Mouse (Mus musculus): ENCODE data around the gene Ahnak. TPM values are rescaled to one million over a fixed set of nuclear protein-coding genes. Genes with fewer than 3 reads are reported as not detected.
A peak's percentile ranks its signal among the peaks of the same experiment; 100 is the strongest.
"Not testable (repeated sequence)": the region's sequence is repeated elsewhere in the genome, so short reads cannot be mapped to it uniquely, and the experiment has no call there.

Gene Ahnak
- polyA plus RNA-seq, 1 experiment from 2014 or later: 20.8 TPM

DNA sequence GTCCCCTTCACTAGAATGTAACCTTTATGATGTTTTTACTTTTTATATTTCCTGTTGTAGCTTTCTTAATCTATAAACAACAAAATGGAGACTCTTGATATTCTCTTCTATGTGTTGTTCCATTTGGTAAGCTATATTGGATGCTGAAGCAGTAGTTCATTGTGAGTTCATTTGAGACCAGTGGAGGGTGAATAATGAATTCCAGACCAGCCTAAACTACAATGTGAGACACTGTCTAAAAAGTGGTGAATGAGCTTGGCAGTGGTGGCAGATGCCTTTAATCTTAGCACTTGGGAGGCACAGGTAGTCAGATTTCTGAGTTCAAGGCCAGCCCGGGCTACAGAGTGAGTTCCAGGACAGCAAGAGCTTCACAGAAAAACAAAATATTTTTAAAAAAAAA is 54.0 kb downstream of the Ahnak start:
- Histone ChIP-seq H3K4me2 (ENCODE audit: low read depth, low read length) (no peak overlapping the region), H3K36me3 (ENCODE audit: control insufficient read depth, insufficient read depth, low read length) (no peaks in the 10 kb centered on the region), H3K4me3 (ENCODE audit: low read length) (no peak overlapping the region), H3K27me3 (replicated peaks; ENCODE audit: control insufficient read depth, insufficient read depth, low read length) (no peaks in the 10 kb centered on the region), H3K9ac (ENCODE audit: low read depth, low read length) (no peak overlapping the region), H3K27ac (ENCODE audit: low read length) (no peak overlapping the region), H3K9me3 (ENCODE audit: control insufficient read depth, low read length) (no peaks in the 10 kb centered on the region), H3K4me1 (ENCODE audit: control insufficient read depth, insufficient read depth, low read length) (peaks cover 18% of the 10 kb centered on the region)
- 91% methylated on average over 1 of the region's 1 CpGs for WGBS
- ATAC-seq: no peak

DNA sequence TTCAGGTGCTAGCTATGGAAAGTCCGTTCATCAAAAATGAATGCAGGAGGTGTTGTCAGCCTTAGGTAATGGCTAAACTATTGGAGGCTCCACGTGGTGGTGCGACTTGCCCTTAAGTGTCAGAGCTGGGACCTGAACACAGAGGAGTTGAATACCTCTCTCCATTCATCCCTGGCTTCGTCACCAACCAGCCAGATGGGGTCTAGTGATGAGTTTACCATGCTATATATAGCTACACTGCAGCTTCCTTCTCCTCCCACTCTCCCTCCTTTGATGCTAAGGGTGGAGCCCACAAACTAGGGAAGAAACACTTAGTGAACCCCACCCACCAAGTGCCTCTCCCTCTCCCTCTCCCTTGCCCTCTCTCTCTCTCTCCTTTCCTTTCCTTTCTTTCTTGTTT is 55.2 kb downstream of the Ahnak start:
- no peak overlapping the region for H3K27ac ChIP-seq (ENCODE audit: low read length)
- ATAC-seq: no peak
- no peak overlapping the region for H3K9ac ChIP-seq (ENCODE audit: low read depth, low read length)
- H3K9me3 ChIP-seq (ENCODE audit: control insufficient read depth, low read length): no peaks in the 10 kb centered on the region
- WGBS: 61% methylated on average over 4 of the region's 4 CpGs
- H3K4me3 ChIP-seq (ENCODE audit: low read length): no peak overlapping the region
- no peaks in the 10 kb centered on the region for H3K36me3 ChIP-seq (ENCODE audit: control insufficient read depth, insufficient read depth, low read length)
- H3K27me3 ChIP-seq (replicated peaks; ENCODE audit: control insufficient read depth, insufficient read depth, low read length): no peaks in the 10 kb centered on the region
- peaks cover 18% of the 10 kb centered on the region for H3K4me1 ChIP-seq (ENCODE audit: control insufficient read depth, insufficient read depth, low read length)
- H3K4me2 ChIP-seq (ENCODE audit: low read depth, low read length): no peak overlapping the region

- WGBS: 53% methylated on average over 7 of the region's 7 CpGs
- no peak overlapping the region for H3K4me2 ChIP-seq (ENCODE audit: low read depth, low read length)
- no peak overlapping the region for H3K9ac ChIP-seq (ENCODE audit: low read depth, low read length)
- H3K4me3 ChIP-seq (ENCODE audit: low read length): no peak overlapping the region
- no peaks in the 10 kb centered on the region for H3K9me3 ChIP-seq (ENCODE audit: control insufficient read depth, low read length)
- peak overlapping the region; percentile 17 for H3K27ac ChIP-seq (ENCODE audit: low read length)
- H3K27me3 ChIP-seq (replicated peaks; ENCODE audit: control insufficient read depth, insufficient read depth, low read length): no peaks in the 10 kb centered on the region
- ATAC-seq: peak; percentile 69
- H3K4me1 ChIP-seq (ENCODE audit: control insufficient read depth, insufficient read depth, low read length): peaks cover 14% of the 10 kb centered on the region
- no peaks in the 10 kb centered on the region for H3K36me3 ChIP-seq (ENCODE audit: control insufficient read depth, insufficient read depth, low read length)
These were observed 58.3 kb downstream of the Ahnak start for GRCm38 (mm10) chr19:9047207-9047945.

DNA sequence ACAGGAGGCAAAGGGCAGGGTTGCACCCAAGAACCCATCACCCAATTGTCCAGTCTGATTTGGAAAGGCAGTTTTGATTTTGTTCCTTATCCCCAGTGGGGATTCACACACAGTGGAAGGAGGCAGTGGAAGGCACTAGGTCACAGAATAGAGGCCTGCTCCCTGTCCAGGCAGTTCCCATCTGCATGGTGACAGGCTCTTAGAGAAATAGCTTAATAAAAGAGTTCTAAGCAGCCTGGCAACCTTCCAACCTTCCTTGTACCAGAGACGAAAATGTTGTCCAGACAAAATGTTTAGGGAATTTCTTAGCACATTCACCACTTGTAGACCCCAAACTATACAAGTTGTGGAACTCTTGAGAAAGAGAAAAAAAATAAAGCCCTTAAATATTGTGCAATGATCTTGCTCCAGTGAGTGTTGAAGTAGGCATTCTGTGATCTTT is 58.9 kb downstream of the Ahnak start:
- ATAC-seq: peak; percentile 62
- no peak overlapping the region for H3K9ac ChIP-seq (ENCODE audit: low read depth, low read length)
- WGBS: 22% methylated on average over 1 of the region's 1 CpGs
- H3K4me3 ChIP-seq (ENCODE audit: low read length): no peak overlapping the region
- no peak overlapping the region for H3K4me2 ChIP-seq (ENCODE audit: low read depth, low read length)
- peak overlapping the region; percentile 17 for H3K27ac ChIP-seq (ENCODE audit: low read length)
- no peaks in the 10 kb centered on the region for H3K36me3 ChIP-seq (ENCODE audit: control insufficient read depth, insufficient read depth, low read length)
- no peaks in the 10 kb centered on the region for H3K27me3 ChIP-seq (replicated peaks; ENCODE audit: control insufficient read depth, insufficient read depth, low read length)
- peaks cover 17% of the 10 kb centered on the region for H3K4me1 ChIP-seq (ENCODE audit: control insufficient read depth, insufficient read depth, low read length)
- no peaks in the 10 kb centered on the region for H3K9me3 ChIP-seq (ENCODE audit: control insufficient read depth, low read length)

- H3K9ac ChIP-seq (ENCODE audit: low read depth, low read length): no peak overlapping the region
- 90% methylated on average over 4 of the region's 4 CpGs for WGBS
- no peak overlapping the region for H3K4me2 ChIP-seq (ENCODE audit: low read depth, low read length)
- H3K4me3 ChIP-seq (ENCODE audit: low read length): no peak overlapping the region
- H3K4me1 ChIP-seq (ENCODE audit: control insufficient read depth, insufficient read depth, low read length): peaks cover 25% of the 10 kb centered on the region
- ATAC-seq: no peak
- H3K9me3 ChIP-seq (ENCODE audit: control insufficient read depth, low read length): no peaks in the 10 kb centered on the region
- H3K27me3 ChIP-seq (replicated peaks; ENCODE audit: control insufficient read depth, insufficient read depth, low read length): no peaks in the 10 kb centered on the region
- H3K36me3 ChIP-seq (ENCODE audit: control insufficient read depth, insufficient read depth, low read length): no peaks in the 10 kb centered on the region
- no peak overlapping the region for H3K27ac ChIP-seq (ENCODE audit: low read length)
These were observed 60.0 kb downstream of the Ahnak start for GRCm38 (mm10) chr19:9048981-9049687.

DNA sequence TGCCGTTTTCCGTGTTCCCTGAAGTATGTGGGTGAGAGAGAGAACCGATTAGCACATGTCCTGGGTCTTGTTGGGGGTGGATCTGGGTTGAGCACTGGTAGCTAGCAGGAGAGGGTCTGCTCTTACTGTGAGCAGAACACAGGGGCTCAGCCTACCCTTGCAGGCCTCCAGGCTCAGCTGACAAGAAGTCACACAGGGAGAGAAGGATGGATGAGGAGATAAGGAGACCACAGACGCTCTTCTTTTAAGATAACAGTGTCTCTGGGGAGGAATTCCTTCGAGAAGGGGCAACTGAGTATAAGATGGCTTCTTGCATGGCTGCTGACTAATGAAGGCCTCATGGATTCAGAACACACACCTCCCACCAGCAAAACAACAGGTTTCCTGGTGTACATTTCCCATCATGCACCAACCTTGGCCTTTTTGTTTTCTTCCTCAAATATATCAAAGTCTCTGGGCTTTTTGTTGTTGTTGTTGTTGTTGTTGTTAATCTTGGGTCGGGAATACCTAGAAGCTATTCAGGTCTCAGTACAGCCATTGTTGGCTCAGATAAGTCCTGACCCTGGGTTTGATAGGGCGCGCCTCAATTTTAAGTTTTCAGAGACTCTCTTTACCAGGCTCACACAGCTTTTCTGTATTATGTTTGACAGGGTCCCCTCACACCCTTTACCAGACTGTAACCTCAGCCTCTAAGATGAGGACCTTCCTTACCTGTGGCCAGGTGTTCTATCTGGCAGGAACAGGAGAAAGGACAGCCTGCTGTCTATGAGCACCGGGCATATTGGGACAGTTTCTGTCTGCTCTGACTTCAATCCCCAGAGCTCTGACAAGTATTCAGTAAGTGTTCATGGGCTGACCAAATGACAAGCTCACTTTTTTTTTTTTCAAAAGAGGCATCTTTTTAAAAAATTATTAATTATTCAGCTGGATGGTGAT is 61.5 kb downstream of the Ahnak start:
- WGBS: 62% methylated on average over 9 of the region's 9 CpGs
- H3K4me3 ChIP-seq (ENCODE audit: low read length): no peak overlapping the region
- H3K27ac ChIP-seq (ENCODE audit: low read length): no peak overlapping the region
- H3K36me3 ChIP-seq (ENCODE audit: control insufficient read depth, insufficient read depth, low read length): no peaks in the 10 kb centered on the region
- peaks cover 25% of the 10 kb centered on the region for H3K4me1 ChIP-seq (ENCODE audit: control insufficient read depth, insufficient read depth, low read length)
- no peaks in the 10 kb centered on the region for H3K9me3 ChIP-seq (ENCODE audit: control insufficient read depth, low read length)
- no peaks in the 10 kb centered on the region for H3K27me3 ChIP-seq (replicated peaks; ENCODE audit: control insufficient read depth, insufficient read depth, low read length)
- no peak overlapping the region for H3K9ac ChIP-seq (ENCODE audit: low read depth, low read length)
- H3K4me2 ChIP-seq (ENCODE audit: low read depth, low read length): no peak overlapping the region
- no peak for ATAC-seq

GRCm38 (mm10) chr19:9051985-9052384 is 62.9 kb downstream of the Ahnak start:
- peaks cover 22% of the 10 kb centered on the region for H3K4me1 ChIP-seq (ENCODE audit: control insufficient read depth, insufficient read depth, low read length)
- H3K27ac ChIP-seq (ENCODE audit: low read length); H3K4me2 ChIP-seq (ENCODE audit: low read depth, low read length); H3K4me3 ChIP-seq (ENCODE audit: low read length); H3K36me3 ChIP-seq (ENCODE audit: control insufficient read depth, insufficient read depth, low read length); ATAC-seq; H3K27me3 ChIP-seq (replicated peaks; ENCODE audit: control insufficient read depth, insufficient read depth, low read length); H3K9ac ChIP-seq (ENCODE audit: low read depth, low read length); H3K9me3 ChIP-seq (ENCODE audit: control insufficient read depth, low read length): not testable (repeated sequence)
- WGBS: 92% methylated on average over 4 of the region's 4 CpGs

- peaks cover 12% of the 10 kb centered on the region for H3K4me1 ChIP-seq (ENCODE audit: control insufficient read depth, insufficient read depth, low read length)
- no peaks in the 10 kb centered on the region for H3K9me3 ChIP-seq (ENCODE audit: control insufficient read depth, low read length)
- no peaks in the 10 kb centered on the region for H3K36me3 ChIP-seq (ENCODE audit: control insufficient read depth, insufficient read depth, low read length)
- WGBS: 32% methylated on average over 6 of the region's 6 CpGs
- no peak overlapping the region for H3K4me3 ChIP-seq (ENCODE audit: low read length)
- peak overlapping the region; percentile 11 for H3K27ac ChIP-seq (ENCODE audit: low read length)
- H3K9ac ChIP-seq (ENCODE audit: low read depth, low read length): no peak overlapping the region
- H3K27me3 ChIP-seq (replicated peaks; ENCODE audit: control insufficient read depth, insufficient read depth, low read length): no peaks in the 10 kb centered on the region
- H3K4me2 ChIP-seq (ENCODE audit: low read depth, low read length): no peak overlapping the region
- ATAC-seq: peak; percentile 82
These were observed 63.8 kb downstream of the Ahnak start for GRCm38 (mm10) chr19:9052803-9053431.

DNA sequence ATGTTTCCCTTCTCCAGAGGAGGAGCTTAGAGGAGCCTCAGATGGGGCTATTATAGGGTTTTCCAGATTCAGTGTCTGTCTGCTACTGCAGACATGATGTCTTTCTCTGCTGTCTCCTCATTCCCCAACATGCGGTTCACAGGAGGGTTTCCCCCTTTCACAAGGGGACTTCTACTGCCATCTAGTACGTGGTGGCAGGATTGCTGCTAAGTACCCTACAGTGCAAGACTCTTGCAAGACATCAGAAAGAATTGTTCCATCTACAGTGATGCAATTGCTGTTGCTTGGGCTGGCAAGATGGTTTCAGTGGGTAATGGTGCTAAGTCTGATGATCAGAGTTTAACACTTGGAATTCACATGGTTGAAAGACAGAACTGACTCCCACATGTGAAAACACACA is 66.1 kb downstream of the Ahnak start:
- peaks cover 11% of the 10 kb centered on the region for H3K4me1 ChIP-seq (ENCODE audit: control insufficient read depth, insufficient read depth, low read length)
- 22% methylated on average over 2 of the region's 2 CpGs for WGBS
- no peaks in the 10 kb centered on the region for H3K9me3 ChIP-seq (ENCODE audit: control insufficient read depth, low read length)
- H3K36me3 ChIP-seq (ENCODE audit: control insufficient read depth, insufficient read depth, low read length): no peaks in the 10 kb centered on the region
- H3K4me3 ChIP-seq (ENCODE audit: low read length): no peak overlapping the region
- H3K27me3 ChIP-seq (replicated peaks; ENCODE audit: control insufficient read depth, insufficient read depth, low read length): no peaks in the 10 kb centered on the region
- H3K9ac ChIP-seq (ENCODE audit: low read depth, low read length): no peak overlapping the region
- no peak overlapping the region for H3K27ac ChIP-seq (ENCODE audit: low read length)
- 0 out of 2 replicates have a peak, but pooled peaks have one; percentile 19 for ATAC-seq
- H3K4me2 ChIP-seq (ENCODE audit: low read depth, low read length): no peak overlapping the region
